Mouse (Mus musculus) neutrophil, adult 65 days (primary cell): Measurements from ENCODE around the gene Gpcpd1. TPM values are rescaled to one million over a fixed set of nuclear protein-coding genes. Genes with fewer than 3 reads are reported as not detected.

Experiments
- total RNA-seq: library from RNA; stranded (reverse); gene quantifications from 2 replicates; pipeline ENCODE4 v1.2.4, GENCODE M21; 2023

Gpcpd1 gene
- 125 and 126 TPM in 2 replicates for total RNA-seq

DNA sequence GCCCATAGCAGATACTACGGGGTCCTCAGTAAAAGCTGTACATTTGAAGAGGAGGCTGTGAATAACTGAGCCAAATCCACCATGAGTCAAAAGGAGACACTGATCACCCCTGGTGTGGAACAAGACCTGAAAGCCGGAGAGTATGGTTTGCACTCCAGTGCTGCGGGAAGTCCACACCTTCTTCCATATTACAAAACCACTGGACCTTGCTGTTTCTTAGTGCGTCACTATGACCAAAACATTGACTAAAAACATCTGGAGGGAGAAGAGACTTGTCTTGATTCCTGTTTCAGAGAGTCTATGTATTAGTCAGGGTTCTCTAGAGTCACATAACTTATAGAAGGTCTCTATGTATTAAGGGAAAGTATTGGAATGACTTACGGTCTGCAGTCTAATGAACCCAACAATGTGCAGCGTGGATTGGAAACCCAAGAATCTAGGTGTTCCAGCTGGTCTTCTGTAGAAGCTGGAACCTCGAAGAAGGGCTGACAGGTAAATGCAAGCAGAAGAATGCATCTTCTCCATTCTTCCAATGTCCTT lies at the start of gene Gpcpd1:
Gpcpd1 (minus strand) TSS at position 490 of the 540 bp plus-strand sequence.

Other genes starting within 250 kb of the Gpcpd1 start
- not detected in 2 replicates for gene Prokr2, start 202.3 kb downstream of the Gpcpd1 start, total RNA-seq
- 11.9 and 16.7 TPM in 2 replicates for gene Shld1, start 99.2 kb upstream of the Gpcpd1 start, total RNA-seq
- gene Chgb, start 193.5 kb upstream of the Gpcpd1 start, total RNA-seq, result not detected in 2 replicates
- gene Trmt6, start 228.3 kb upstream of the Gpcpd1 start, total RNA-seq, result 7.8 and 12.3 TPM in 2 replicates
- gene Mcm8, start 228.4 kb upstream of the Gpcpd1 start, total RNA-seq, result 2.1 and 2.5 TPM in 2 replicates